Mouse (Mus musculus): ENCODE data around the gene Isg20. TPM values are rescaled to one million over a fixed set of nuclear protein-coding genes. Genes with fewer than 3 reads are reported as not detected.

The Isg20 gene
- total RNA-seq, 2 experiments from 2014 or later, result 0.73 to 1.2 TPM

- DNase-seq (ENCODE audit: low spot score in 2 of 2), result no peak
Measured at GRCm38 (mm10) chr7:78903174-78903870, 9.9 kb upstream of the Isg20 start.

- no peak for DNase-seq (ENCODE audit: low spot score in 2 of 2)
Measured at GRCm38 (mm10) chr7:78904175-78904574, 9.0 kb upstream of the Isg20 start.

GRCm38 (mm10) chr7:78909026-78909425 lies 4.2 kb upstream of the Isg20 start:
- DNase-seq (ENCODE audit: low spot score in 2 of 2), result no peak

- peak in 1 of 2 experiments; percentile 40 for DNase-seq (ENCODE audit: low spot score in 2 of 2)
Measured at GRCm38 (mm10) chr7:78910336-78911098, 2.7 kb upstream of the Isg20 start.

DNA sequence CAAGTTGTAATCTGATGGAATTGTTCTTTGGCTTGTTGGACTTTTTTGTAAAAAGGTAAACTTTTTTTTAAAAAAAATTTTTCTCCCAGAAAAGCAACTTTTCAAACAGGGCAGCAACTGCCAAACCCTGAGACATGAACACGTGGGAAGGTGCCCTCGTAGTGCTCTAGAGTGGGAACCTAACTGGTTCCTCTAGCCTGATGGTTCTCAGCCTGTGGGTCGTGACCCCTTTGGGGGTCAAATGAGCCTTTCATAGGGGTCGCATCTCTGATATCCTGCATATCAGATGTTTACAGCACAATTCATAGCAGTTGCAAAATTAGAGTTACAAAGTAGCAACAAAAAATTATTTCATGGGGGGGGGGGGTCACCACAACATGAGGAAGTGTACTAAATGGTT lies 2.0 kb upstream of the Isg20 start:
- DNase-seq (ENCODE audit: low spot score in 2 of 2), result no peak

- no peak for DNase-seq (ENCODE audit: low spot score in 2 of 2)
Measured at GRCm38 (mm10) chr7:78912253-78912973, 811 bp upstream of the Isg20 start.

DNA sequence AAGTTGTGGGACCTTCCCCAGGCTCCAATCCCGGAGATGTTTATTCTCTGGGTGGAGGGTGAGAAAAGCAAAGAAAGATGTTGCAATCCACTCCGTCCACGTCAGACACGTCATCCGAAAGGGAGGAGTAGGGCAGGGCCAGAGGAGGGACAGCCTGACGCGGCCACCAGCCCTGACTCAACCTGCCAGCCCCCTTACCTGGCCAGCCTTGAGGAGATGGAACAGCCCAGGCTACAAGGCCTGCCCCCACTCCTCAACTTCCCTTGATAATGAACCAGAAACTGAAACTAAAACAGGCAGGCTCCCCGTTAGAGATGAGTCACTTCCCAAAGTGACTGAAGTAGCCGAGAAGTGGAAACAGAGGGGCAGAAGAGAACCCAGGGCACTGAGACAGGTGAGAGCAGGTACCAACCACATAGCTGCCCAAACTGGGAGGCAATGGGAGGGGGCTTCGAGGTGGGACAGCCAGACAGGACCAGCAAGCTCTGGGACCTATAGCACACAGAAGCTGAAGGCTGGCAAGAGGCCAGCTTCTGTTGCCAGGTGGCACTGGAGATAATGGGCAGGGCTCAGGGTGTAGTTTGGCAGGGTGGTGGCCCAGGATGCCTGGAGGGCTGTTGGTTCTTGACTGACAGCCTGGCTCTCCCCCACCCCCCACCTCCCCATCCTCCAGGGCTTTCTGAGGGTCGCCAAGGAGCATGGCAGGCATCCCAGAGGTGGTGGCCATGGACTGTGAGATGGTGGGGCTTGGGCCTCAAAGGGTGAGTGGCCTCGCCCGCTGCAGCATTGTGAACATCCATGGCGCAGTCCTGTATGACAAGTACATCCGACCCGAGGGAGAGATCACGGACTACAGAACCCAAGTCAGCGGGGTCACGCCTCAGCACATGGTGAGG lies 673 bp downstream of the Isg20 start:
- DNase-seq (ENCODE audit: low spot score in 2 of 2), result peak in 1 of 2 experiments; percentile 28

- DNase-seq (ENCODE audit: low spot score in 2 of 2), result no peak
Measured at GRCm38 (mm10) chr7:78914545-78914845, 1.3 kb downstream of the Isg20 start.

DNA sequence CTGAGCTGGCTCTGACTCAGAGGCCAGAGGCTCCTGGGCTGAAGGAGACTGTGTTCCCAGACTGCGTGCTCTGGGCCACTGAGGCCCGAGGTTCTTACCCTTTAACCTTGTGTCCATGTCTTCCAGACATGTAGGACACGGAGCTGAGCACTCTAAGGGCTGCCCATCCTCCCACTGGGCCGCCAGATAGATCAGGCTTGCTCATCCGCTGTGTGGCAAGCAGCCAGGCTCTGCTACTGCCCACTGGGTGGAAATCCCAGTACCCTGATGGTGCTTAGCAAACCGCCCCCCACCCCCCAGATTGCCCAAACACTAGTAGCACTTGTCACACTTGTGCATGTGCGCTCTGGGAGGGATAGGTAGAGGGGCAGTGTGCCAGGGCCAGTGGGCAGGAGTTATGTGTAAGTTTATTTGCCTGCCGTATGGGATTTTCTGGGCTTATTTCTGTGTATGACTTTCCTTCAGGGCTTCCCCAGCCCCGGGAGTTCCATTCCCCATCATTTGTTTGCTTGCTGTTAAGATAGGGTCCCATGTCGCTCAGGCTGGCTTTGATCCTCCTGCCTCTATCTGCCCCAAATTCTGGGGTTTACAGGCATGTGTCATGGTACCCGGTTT lies 1.8 kb downstream of the Isg20 start:
- no peak for DNase-seq (ENCODE audit: low spot score in 2 of 2)

DNA sequence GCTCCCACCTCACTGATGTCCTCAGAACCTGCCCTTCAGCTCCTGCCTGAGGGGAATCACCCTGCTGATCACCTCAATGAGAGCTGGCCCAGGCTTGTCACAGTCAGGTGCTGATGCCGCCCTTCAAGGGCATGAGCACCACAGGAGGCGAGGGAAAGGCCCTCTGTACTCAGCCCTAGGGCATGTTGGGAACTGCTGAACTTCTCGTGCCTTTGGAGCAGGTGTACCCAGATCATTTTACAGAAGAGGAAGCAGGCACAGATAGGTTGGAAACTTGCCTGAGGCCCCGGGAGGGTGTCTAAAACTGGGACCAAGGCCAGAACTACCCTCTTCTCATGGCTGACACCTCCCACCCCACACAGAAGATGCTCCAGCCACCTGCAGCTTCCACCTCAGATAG lies 5.5 kb downstream of the Isg20 start:
- no peak for DNase-seq (ENCODE audit: low spot score in 2 of 2)

GRCm38 (mm10) chr7:78922506-78922905 lies 9.3 kb downstream of the Isg20 start:
- no peak for DNase-seq (ENCODE audit: low spot score in 2 of 2)

GRCm38 (mm10) chr7:78924300-78924699 lies 11.1 kb downstream of the Isg20 start:
- peak; percentile 78 to 86 for DNase-seq (ENCODE audit: low spot score in 2 of 2)

- DNase-seq (ENCODE audit: low spot score in 2 of 2), result no peak
Measured at GRCm38 (mm10) chr7:78924796-78925195, 11.6 kb downstream of the Isg20 start.

DNA sequence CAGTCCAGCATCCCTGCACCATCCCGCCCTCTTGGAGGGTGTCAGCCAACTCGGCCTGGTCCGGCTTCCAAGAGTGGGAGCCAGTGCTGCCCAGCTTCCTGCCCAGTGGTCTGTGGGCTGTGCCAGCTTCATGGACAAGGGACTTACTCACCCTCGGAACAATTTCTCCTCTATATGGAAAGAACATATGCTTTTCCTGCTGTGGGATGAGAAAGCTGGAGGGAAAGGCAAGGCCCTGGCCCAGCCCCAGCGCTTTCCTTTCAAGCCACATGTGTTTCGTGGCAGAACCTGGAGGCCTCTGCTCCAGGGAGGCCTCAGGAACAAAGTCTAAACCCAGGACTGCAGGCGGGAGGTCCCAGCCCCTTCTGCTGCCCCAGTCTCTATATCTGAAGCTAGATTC lies 12.5 kb downstream of the Isg20 start:
- no peak for DNase-seq (ENCODE audit: low spot score in 2 of 2)

- peak; percentile 49 to 60 for DNase-seq (ENCODE audit: low spot score in 2 of 2)
Measured at GRCm38 (mm10) chr7:78926156-78926555, 12.9 kb downstream of the Isg20 start.

DNA sequence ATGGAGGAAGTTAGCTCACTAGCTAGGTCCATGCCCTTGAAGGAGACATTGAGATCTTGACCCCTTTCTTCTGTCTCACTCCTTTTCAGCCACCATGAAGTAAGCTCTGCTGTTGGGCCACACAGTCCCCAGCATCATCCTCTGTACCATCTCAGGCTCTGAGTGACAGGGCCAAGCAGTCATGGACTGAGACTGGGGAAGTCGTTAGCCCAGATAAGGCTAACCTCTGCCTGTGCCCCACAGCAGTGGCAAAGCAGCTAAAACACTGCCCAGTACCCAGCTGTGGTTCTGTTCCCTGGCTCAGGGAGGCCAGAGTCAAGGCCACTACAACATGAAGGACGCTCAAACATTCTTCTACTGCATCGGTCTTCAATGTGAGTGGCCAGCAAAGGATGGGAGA lies 14.0 kb downstream of the Isg20 start:
- no peak for DNase-seq (ENCODE audit: low spot score in 2 of 2)

DNA sequence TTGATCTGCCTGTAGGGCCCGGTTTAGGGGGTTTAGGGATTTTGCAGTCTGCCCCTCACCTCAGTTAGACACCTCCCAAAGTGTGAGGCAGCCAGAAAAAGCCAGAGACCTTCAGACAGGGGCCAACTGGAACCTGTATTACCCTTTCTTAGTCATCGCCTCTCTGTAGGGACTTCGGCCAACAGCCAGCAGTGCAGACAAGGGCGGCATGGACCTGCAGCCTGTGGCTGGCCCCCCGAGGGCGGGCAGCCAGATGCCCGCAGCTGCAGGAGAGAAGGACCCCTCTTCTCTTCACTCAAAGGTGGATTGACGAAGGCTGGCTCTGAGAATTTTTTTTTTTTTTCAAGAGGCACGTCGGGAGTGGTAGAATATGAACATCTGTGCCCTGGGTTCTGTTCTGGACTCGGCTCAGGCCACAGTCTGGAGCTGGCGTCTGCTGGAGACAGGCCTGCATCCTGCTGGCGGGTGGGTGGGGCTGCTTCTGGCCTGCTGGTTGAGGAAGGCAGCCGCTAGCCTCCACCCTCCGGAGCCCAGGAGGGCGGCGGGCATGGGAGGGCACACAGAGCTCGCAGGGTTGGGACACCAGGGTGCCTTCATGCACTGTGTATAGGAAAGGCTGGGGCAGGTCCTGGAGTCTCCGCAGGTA lies 25.9 kb downstream of the Isg20 start:
- DNase-seq (ENCODE audit: low spot score in 2 of 2), result no peak

DNA sequence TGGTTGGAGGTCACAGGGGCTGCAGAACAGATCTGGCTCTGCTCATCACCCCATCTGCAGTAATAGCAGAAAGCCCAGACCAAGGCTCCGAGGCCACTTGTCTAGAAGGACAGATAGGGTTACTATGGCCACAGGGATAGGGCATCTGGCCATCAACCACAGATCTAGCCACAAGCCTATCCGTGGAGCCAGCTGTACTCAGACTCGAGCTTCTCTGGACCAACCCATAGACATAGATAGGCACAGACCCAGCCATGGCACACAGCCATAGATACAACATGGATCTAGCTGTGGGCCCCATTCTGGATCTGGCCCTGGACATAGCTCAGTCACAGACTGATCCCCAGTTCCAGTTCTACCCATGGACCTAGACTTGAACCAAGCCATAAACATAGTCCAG lies 27.7 kb downstream of the Isg20 start:
- DNase-seq (ENCODE audit: low spot score in 2 of 2), result no peak

GRCm38 (mm10) chr7:78942544-78942943 lies 29.3 kb downstream of the Isg20 start:
- DNase-seq (ENCODE audit: low spot score in 2 of 2), result no peak

DNA sequence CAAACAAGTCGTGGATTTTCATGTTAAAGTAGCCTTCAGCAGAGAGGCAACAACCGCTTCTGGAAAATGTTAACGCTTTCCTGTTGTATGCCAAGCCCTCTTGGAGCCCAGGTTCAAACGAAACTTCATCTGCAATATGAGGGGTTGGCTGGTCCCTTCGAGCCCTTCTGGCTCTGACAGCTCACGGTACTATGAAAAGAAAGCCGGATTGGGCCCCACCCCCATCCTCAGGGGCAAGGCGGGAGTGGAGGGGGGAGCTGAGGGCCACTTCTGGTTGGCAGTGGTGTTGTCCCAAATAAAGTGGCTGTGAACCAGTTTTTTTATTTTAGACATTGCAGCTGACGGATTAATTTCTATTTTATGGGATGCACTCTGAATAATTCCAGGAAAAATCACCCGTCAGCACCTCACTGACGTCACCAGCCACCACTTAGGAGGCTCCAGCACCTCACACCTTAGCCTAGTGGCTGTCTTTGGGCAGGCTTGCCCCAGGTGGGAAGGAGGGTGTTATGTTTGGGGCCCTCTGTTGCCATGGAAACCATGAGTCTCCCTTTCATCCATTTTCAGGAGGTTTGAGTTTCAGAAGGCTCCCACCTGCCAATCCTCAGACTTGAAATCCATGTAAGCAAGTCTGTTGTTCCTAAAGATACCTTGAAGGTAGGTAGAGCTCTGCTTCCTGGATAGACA lies 40.8 kb downstream of the Isg20 start:
- no peak for DNase-seq (ENCODE audit: low spot score in 2 of 2)
